Mouse (Mus musculus) kidney, embryonic 15.5 days (tissue): ENCODE results near the gene Hyou1. TPM values are rescaled to one million over a fixed set of nuclear protein-coding genes. Genes with fewer than 3 reads are reported as not detected.
"Not testable (repeated sequence)": the region's sequence is repeated elsewhere in the genome, so short reads cannot be mapped to it uniquely, and the experiment has no call there.

Source experiments
- ATAC-seq: fragments of 200-750 bp; cut with Nextera tagmentation; replicated peaks from 2 replicates; pipeline ENCODE4 v1.8.0; 2017; ENCODE audit warnings: moderate TSS enrichment; ENCODE audit not compliant: low FRiP score
- H3K27ac ChIP-seq: fragments of 300-500 bp; sonication (generic); 2 replicates; pipeline ENCODE4 v1.5.1; 2015; ENCODE audit warnings: mild to moderate bottlenecking, inconsistent platforms
- H3K27me3 ChIP-seq: fragments of 300-500 bp; sonication (generic); 2 replicates; pipeline ENCODE4 v1.6.1; 2015; ENCODE audit warnings: inconsistent platforms
- H3K36me3 ChIP-seq: fragments of 300-500 bp; sonication (generic); 2 replicates; pipeline ENCODE4 v1.6.1; 2015; ENCODE audit warnings: inconsistent platforms
- H3K4me1 ChIP-seq: fragments of 300-500 bp; sonication (generic); 2 replicates; pipeline ENCODE4 v1.6.1; 2015; ENCODE audit warnings: inconsistent platforms
- H3K4me2 ChIP-seq: fragments of 300-500 bp; sonication (generic); 2 replicates; pipeline ENCODE4 v1.6.1; 2015; ENCODE audit warnings: moderate library complexity, mild to moderate bottlenecking, inconsistent platforms
- H3K4me3 ChIP-seq: fragments of 300-500 bp; sonication (generic); replicated peaks from 2 replicates; pipeline ENCODE4 v1.5.1; 2015; ENCODE audit warnings: mild to moderate bottlenecking, inconsistent platforms
- H3K9ac ChIP-seq: fragments of 300-500 bp; sonication (generic); 2 replicates; pipeline ENCODE4 v1.6.1; 2015; ENCODE audit warnings: mild to moderate bottlenecking, inconsistent platforms
- H3K9me3 ChIP-seq: fragments of 300-500 bp; sonication (generic); replicated peaks from 2 replicates; pipeline ENCODE4 v1.6.1; 2016; ENCODE audit warnings: inconsistent platforms
- WGBS: fragments of 180-500 bp; shearing (Covaris S2); methylation state at CpG from one replicate; pipeline ENCODE4 v1.1.7; 2015; ENCODE audit warnings: mixed read lengths; 5-methylcytosine and 5-hydroxymethylcytosine counted together
- polyA plus RNA-seq: library from polyadenylated mRNA; unstranded; fragments of >200 nt; fragmentation: Nextera tagmentation; extraction: Ambion mirVana; gene quantifications from 2 replicates; pipeline ENCODE4 v1.2.1, GENCODE M21; 2015

Hyou1 gene
- polyA plus RNA-seq, 1 experiment from 2014 or later = 48.2 TPM

- no peaks in the 10 kb centered on the region for H3K27me3 ChIP-seq
- peaks cover 6% of the 10 kb centered on the region; the same call in 1 of the 2 replicates for H3K4me1 ChIP-seq
- WGBS = 39% methylated on average over 4 of the region's 4 CpGs
- H3K9ac ChIP-seq = no peak overlapping the region
- H3K4me2 ChIP-seq = no peak overlapping the region
- no peaks in the 10 kb centered on the region for H3K9me3 ChIP-seq
- no peak overlapping the region for H3K27ac ChIP-seq
- peaks cover 63% of the 10 kb centered on the region for H3K36me3 ChIP-seq
- 0 out of 2 replicates have a peak, but pooled peaks have one; percentile 5 for ATAC-seq
- H3K4me3 ChIP-seq = no peak overlapping the region
Observed at GRCm38 (mm10) chr9:44391466-44391865, 12.2 kb downstream of the Hyou1 start.

- under 1% methylated on average over 43 of the region's 43 CpGs for WGBS
Observed at GRCm38 (mm10) chr9:44396684-44397411, 17.6 kb downstream of the Hyou1 start, which contains the start of gene Slc37a4. Slc37a4 (plus strand) TSS chr9:44396852.

GRCm38 (mm10) chr9:44398087-44398486 lies 18.8 kb downstream of the Hyou1 start:
- peaks cover 40% of the 10 kb centered on the region for H3K36me3 ChIP-seq
- H3K4me1 ChIP-seq = peaks cover 34% of the 10 kb centered on the region
- H3K4me2 ChIP-seq = peak overlapping the region; percentile 94
- no peaks in the 10 kb centered on the region for H3K9me3 ChIP-seq
- no peaks in the 10 kb centered on the region for H3K27me3 ChIP-seq
- WGBS = 9% methylated on average over 4 of the region's 4 CpGs
- no peak; the same call in 1 of the 2 replicates for ATAC-seq
- H3K9ac ChIP-seq = peak overlapping the region; percentile 72; the same call in 1 of the 2 replicates
- H3K27ac ChIP-seq = peak overlapping the region; percentile 93
- H3K4me3 ChIP-seq = peak overlapping the region; percentile 70

More at GRCm38 (mm10) chr9:44396684-44397411, 17.6 kb downstream of the Hyou1 start, which contains the start of gene Slc37a4:
- ATAC-seq = peak; percentile 98
- Histone ChIP-seq H3K9ac (peak within 1 kb of the TSS; percentile 72), H3K9me3 (no peaks in the 10 kb centered on the region), H3K4me3 (peak within 1 kb of the TSS; percentile 70), H3K27me3 (no peaks in the 10 kb centered on the region), H3K27ac (peak within 1 kb of the TSS; percentile 93), H3K4me1 (peaks cover 34% of the 10 kb centered on the region), H3K36me3 (peaks cover 37% of the 10 kb centered on the region), H3K4me2 (peak within 1 kb of the TSS; percentile 94)

GRCm38 (mm10) chr9:44398551-44398950 lies 19.3 kb downstream of the Hyou1 start:
- Histone ChIP-seq H3K27me3 (no peaks in the 10 kb centered on the region), H3K4me2 (peak overlapping the region; percentile 94), H3K9ac (peak overlapping the region; percentile 24; the same call in 1 of the 2 replicates), H3K27ac (peak overlapping the region; percentile 93), H3K9me3 (no peaks in the 10 kb centered on the region), H3K4me3 (peak overlapping the region; percentile 70), H3K4me1 (peaks cover 34% of the 10 kb centered on the region), H3K36me3 (peaks cover 45% of the 10 kb centered on the region)
- ATAC-seq = no peak
- WGBS = 71% methylated on average over 9 of the region's 9 CpGs

- no peaks in the 10 kb centered on the region for H3K27me3 ChIP-seq
- peak overlapping the region; percentile 93; the same call in 1 of the 2 replicates for H3K27ac ChIP-seq
- H3K4me3 ChIP-seq = peak overlapping the region; percentile 70
- ATAC-seq = no peak
- peak overlapping the region; percentile 94 for H3K4me2 ChIP-seq
- 0 out of 2 replicates have a peak overlapping the region, but pooled peaks have one; percentile 31 for H3K9ac ChIP-seq
- H3K4me1 ChIP-seq = peaks cover 34% of the 10 kb centered on the region
- H3K9me3 ChIP-seq = no peaks in the 10 kb centered on the region
- peaks cover 52% of the 10 kb centered on the region for H3K36me3 ChIP-seq
- WGBS = 77% methylated on average over 13 of the region's 13 CpGs
Observed at GRCm38 (mm10) chr9:44399114-44399794, 20.0 kb downstream of the Hyou1 start.

GRCm38 (mm10) chr9:44399795-44400114 lies 20.5 kb downstream of the Hyou1 start:
- H3K9me3 ChIP-seq = no peaks in the 10 kb centered on the region
- no peak overlapping the region for H3K4me3 ChIP-seq
- H3K27ac ChIP-seq = no peak overlapping the region
- WGBS = 87% methylated on average over 6 of the region's 6 CpGs
- H3K36me3 ChIP-seq = peaks cover 57% of the 10 kb centered on the region
- no peak for ATAC-seq
- H3K4me1 ChIP-seq = peaks cover 34% of the 10 kb centered on the region
- H3K9ac ChIP-seq = no peak overlapping the region
- no peaks in the 10 kb centered on the region for H3K27me3 ChIP-seq
- peak overlapping the region; percentile 94 for H3K4me2 ChIP-seq

GRCm38 (mm10) chr9:44401081-44401480 lies 21.8 kb downstream of the Hyou1 start:
- WGBS = 61% methylated on average over 4 of the region's 4 CpGs
- Histone ChIP-seq H3K27ac (no peak overlapping the region), H3K27me3 (no peaks in the 10 kb centered on the region), H3K4me1 (peaks cover 33% of the 10 kb centered on the region), H3K9ac (no peak overlapping the region), H3K4me3 (no peak overlapping the region), H3K36me3 (peaks cover 66% of the 10 kb centered on the region), H3K4me2 (no peak overlapping the region), H3K9me3 (no peaks in the 10 kb centered on the region)
- ATAC-seq = no peak

GRCm38 (mm10) chr9:44405011-44405410 lies 25.7 kb downstream of the Hyou1 start:
- H3K27me3 ChIP-seq = no peaks in the 10 kb centered on the region
- peaks cover 70% of the 10 kb centered on the region for H3K36me3 ChIP-seq
- H3K9me3 ChIP-seq = no peaks in the 10 kb centered on the region
- no peak overlapping the region for H3K27ac ChIP-seq
- 58% methylated on average over 3 of the region's 3 CpGs for WGBS
- H3K4me1 ChIP-seq = peaks cover 15% of the 10 kb centered on the region
- no peak for ATAC-seq
- H3K4me3 ChIP-seq = no peak overlapping the region
- no peak overlapping the region for H3K9ac ChIP-seq
- no peak overlapping the region for H3K4me2 ChIP-seq

GRCm38 (mm10) chr9:44406906-44407751 lies 27.8 kb downstream of the Hyou1 start, which contains the start of the genes Rps25 and Trappc4:
Rps25 (plus strand) TSS chr9:44407139.
Trappc4 (minus strand) TSS chr9:44407600.
- H3K27me3 ChIP-seq = no peaks in the 10 kb centered on the region
- H3K4me2 ChIP-seq = peak within 1 kb of the TSS; percentile 63
- H3K36me3 ChIP-seq = peaks cover 70% of the 10 kb centered on the region
- ATAC-seq = peak; percentile 97
- peaks cover 15% of the 10 kb centered on the region for H3K4me1 ChIP-seq
- no peaks in the 10 kb centered on the region for H3K9me3 ChIP-seq
- H3K4me3 ChIP-seq = peak within 1 kb of the TSS; percentile 86
- 1% methylated on average over 51 of the region's 51 CpGs for WGBS
- peak within 1 kb of the TSS; percentile 91 for H3K9ac ChIP-seq
- peak within 1 kb of the TSS; percentile 99 for H3K27ac ChIP-seq

GRCm38 (mm10) chr9:44407752-44408097 lies 28.4 kb downstream of the Hyou1 start:
- Histone ChIP-seq H3K9ac (peak overlapping the region; percentile 91), H3K4me3 (peak overlapping the region; percentile 86), H3K4me2 (peak overlapping the region; percentile 63), H3K27ac (peak overlapping the region; percentile 99), H3K36me3 (peaks cover 70% of the 10 kb centered on the region), H3K4me1 (peaks cover 15% of the 10 kb centered on the region), H3K27me3 (no peaks in the 10 kb centered on the region), H3K9me3 (no peaks in the 10 kb centered on the region)
- no peak; the same call in 1 of the 2 replicates for ATAC-seq
- 0% methylated on average over 24 of the region's 24 CpGs for WGBS

GRCm38 (mm10) chr9:44408693-44409092 lies 29.4 kb downstream of the Hyou1 start:
- Histone ChIP-seq H3K4me2 (peak overlapping the region; percentile 63), H3K4me1 (peaks cover 15% of the 10 kb centered on the region), H3K9ac (peak overlapping the region; percentile 91), H3K4me3 (peak overlapping the region; percentile 86), H3K36me3 (peaks cover 68% of the 10 kb centered on the region)
- not testable (repeated sequence) for H3K9me3 ChIP-seq, H3K27ac ChIP-seq, H3K27me3 ChIP-seq, ATAC-seq
- WGBS = 78% methylated on average over 9 of the region's 9 CpGs
